Mouse (Mus musculus): ENCODE results near the gene Gm49325. TPM values are rescaled to one million over a fixed set of nuclear protein-coding genes. Genes with fewer than 3 reads are reported as not detected.

Gm49325 gene
- polyA plus RNA-seq, 1 experiment from 2014 or later = 12.0 TPM

- H3K36me3 ChIP-seq = peaks cover 10% of the 10 kb centered on the region; the same call in 1 of the 2 replicates
- ATAC-seq (ENCODE audit: insufficient number of reproducible peaks, insufficient read depth, low FRiP score, low TSS enrichment, low read depth) = no peak
- no peak overlapping the region for H3K27ac ChIP-seq
- no peaks in the 10 kb centered on the region for H3K27me3 ChIP-seq
- H3K4me3 ChIP-seq (replicated peaks) = no peak overlapping the region
- 83% methylated on average over 7 of the region's 7 CpGs for WGBS
- H3K4me2 ChIP-seq = no peak overlapping the region
- H3K9me3 ChIP-seq = no peaks in the 10 kb centered on the region
- 0 out of 2 replicates have a peak overlapping the region, but pooled peaks have one; percentile 18 for H3K9ac ChIP-seq (replicated peaks)
- peaks cover 20% of the 10 kb centered on the region for H3K4me1 ChIP-seq (replicated peaks)
Observed at GRCm38 (mm10) chr10:77626036-77626435, 20.0 kb downstream of the Gm49325 start.

DNA sequence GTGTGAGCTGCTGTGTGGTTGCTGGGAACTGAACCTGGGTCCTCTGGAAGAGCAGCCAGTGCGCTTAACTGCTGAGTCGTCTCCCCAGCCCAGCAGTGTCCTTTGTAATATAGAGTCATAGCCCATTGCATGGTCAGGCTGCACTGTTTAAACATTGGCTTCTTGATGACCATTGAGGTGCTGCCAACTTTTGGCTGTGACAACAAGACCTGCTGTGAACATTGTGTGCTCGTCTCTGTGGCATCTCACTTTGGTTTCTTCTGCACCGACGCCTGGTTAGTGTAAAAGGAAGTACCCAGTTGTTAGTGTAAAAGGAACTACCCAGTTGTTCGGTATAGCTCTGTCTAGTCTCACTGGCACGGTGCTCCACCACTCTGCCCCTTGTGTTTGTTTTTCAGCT lies 20.6 kb downstream of the Gm49325 start:
- peaks cover 16% of the 10 kb centered on the region for H3K36me3 ChIP-seq
- peaks cover 20% of the 10 kb centered on the region for H3K4me1 ChIP-seq (replicated peaks)
- WGBS = 82% methylated on average over 7 of the region's 7 CpGs

GRCm38 (mm10) chr10:77627497-77627896 lies 21.5 kb downstream of the Gm49325 start:
- no peak for ATAC-seq (ENCODE audit: insufficient number of reproducible peaks, insufficient read depth, low FRiP score, low TSS enrichment, low read depth)
- 54% methylated on average over 2 of the region's 2 CpGs for WGBS

More for the DNA sequence above, 20.6 kb downstream of the Gm49325 start:
- no peak overlapping the region for H3K9ac ChIP-seq (replicated peaks)
- no peaks in the 10 kb centered on the region for H3K27me3 ChIP-seq
- no peak overlapping the region for H3K4me3 ChIP-seq (replicated peaks)
- no peak overlapping the region for H3K4me2 ChIP-seq
- no peak overlapping the region for H3K27ac ChIP-seq
- H3K9me3 ChIP-seq = no peaks in the 10 kb centered on the region
- ATAC-seq (ENCODE audit: insufficient number of reproducible peaks, insufficient read depth, low FRiP score, low TSS enrichment, low read depth) = no peak

DNA sequence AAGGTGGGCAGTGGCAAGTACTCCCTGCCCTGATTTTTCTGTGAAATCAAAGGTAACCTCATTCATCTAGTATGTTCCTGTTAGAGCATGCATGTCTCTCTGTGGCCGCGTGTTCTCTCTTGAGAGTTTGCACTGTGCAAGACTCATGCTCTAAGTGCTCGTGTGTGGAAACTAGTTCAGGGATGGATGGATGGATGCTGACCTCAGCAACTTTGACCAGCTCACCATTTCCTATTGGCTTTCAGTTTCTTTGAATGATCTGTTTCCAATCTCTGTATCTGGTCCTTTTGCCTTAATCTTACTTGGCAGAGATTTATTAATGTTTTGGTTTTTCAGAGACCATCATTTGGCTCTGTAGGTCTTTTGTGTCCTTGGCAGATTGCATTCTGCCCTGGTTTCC lies 23.2 kb downstream of the Gm49325 start:
- H3K27me3 ChIP-seq = no peaks in the 10 kb centered on the region
- no peak overlapping the region for H3K27ac ChIP-seq
- no peak overlapping the region for H3K4me2 ChIP-seq
- ATAC-seq (ENCODE audit: insufficient number of reproducible peaks, insufficient read depth, low FRiP score, low TSS enrichment, low read depth) = no peak
- H3K4me3 ChIP-seq (replicated peaks) = no peak overlapping the region
- H3K9me3 ChIP-seq = no peaks in the 10 kb centered on the region
- WGBS = 83% methylated on average over 3 of the region's 3 CpGs
- 0 out of 2 replicates have a peak, but pooled peaks cover 7% of the 10 kb centered on the region for H3K4me1 ChIP-seq (replicated peaks)
- peaks cover 40% of the 10 kb centered on the region for H3K36me3 ChIP-seq
- H3K9ac ChIP-seq (replicated peaks) = no peak overlapping the region

More at GRCm38 (mm10) chr10:77627497-77627896, 21.5 kb downstream of the Gm49325 start:
- no peak overlapping the region for H3K27ac ChIP-seq
- no peaks in the 10 kb centered on the region for H3K9me3 ChIP-seq
- H3K4me3 ChIP-seq (replicated peaks) = no peak overlapping the region
- no peak overlapping the region for H3K4me2 ChIP-seq
- H3K27me3 ChIP-seq = no peaks in the 10 kb centered on the region
- H3K9ac ChIP-seq (replicated peaks) = no peak overlapping the region
- H3K4me1 ChIP-seq (replicated peaks) = peaks cover 20% of the 10 kb centered on the region
- H3K36me3 ChIP-seq = peaks cover 23% of the 10 kb centered on the region

- WGBS = 96% methylated on average over 1 of the region's 1 CpGs
- Histone ChIP-seq H3K4me2 (no peak overlapping the region), H3K27ac (no peak overlapping the region), H3K4me1 (replicated peaks) (0 out of 2 replicates have a peak, but pooled peaks cover under 1% of the 10 kb centered on the region), H3K27me3 (no peaks in the 10 kb centered on the region), H3K9me3 (no peaks in the 10 kb centered on the region), H3K9ac (replicated peaks) (no peak overlapping the region), H3K36me3 (peaks cover 47% of the 10 kb centered on the region), H3K4me3 (replicated peaks) (no peak overlapping the region)
- no peak for ATAC-seq (ENCODE audit: insufficient number of reproducible peaks, insufficient read depth, low FRiP score, low TSS enrichment, low read depth)
Observed at GRCm38 (mm10) chr10:77629970-77630369, 24.0 kb downstream of the Gm49325 start.

DNA sequence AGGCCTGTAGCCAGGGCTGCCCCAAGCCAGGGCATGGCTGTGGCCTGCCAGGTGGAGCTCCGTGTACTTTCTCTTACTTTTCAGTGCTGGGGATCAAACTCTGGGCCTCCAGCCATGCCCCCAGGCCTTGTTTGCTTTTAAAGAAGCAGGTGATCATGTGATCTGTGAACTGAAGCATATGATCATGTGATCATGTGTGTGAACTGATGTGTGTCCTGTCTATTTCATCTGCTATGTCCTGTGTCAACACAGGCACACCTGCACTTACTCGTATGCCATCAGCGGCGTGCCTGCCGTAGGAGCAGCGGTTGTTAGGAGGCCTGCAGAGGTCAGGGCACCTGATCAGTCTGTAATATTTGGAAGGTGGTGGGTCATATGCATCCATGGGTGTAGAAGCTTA lies 28.0 kb downstream of the Gm49325 start:
- no peaks in the 10 kb centered on the region for H3K27me3 ChIP-seq
- H3K4me1 ChIP-seq (replicated peaks) = no peaks in the 10 kb centered on the region
- peaks cover 73% of the 10 kb centered on the region for H3K36me3 ChIP-seq
- H3K9me3 ChIP-seq = no peaks in the 10 kb centered on the region
- ATAC-seq (ENCODE audit: insufficient number of reproducible peaks, insufficient read depth, low FRiP score, low TSS enrichment, low read depth) = no peak
- H3K27ac ChIP-seq = no peak overlapping the region
- 90% methylated on average over 6 of the region's 6 CpGs for WGBS
- no peak overlapping the region for H3K9ac ChIP-seq (replicated peaks)
- no peak overlapping the region for H3K4me2 ChIP-seq
- no peak overlapping the region for H3K4me3 ChIP-seq (replicated peaks)

- WGBS = 88% methylated on average over 13 of the region's 13 CpGs
- H3K9ac ChIP-seq (replicated peaks) = no peak overlapping the region
- no peaks in the 10 kb centered on the region for H3K9me3 ChIP-seq
- no peaks in the 10 kb centered on the region for H3K27me3 ChIP-seq
- no peak for ATAC-seq (ENCODE audit: insufficient number of reproducible peaks, insufficient read depth, low FRiP score, low TSS enrichment, low read depth)
- no peak overlapping the region for H3K27ac ChIP-seq
- H3K4me3 ChIP-seq (replicated peaks) = no peak overlapping the region
- H3K4me2 ChIP-seq = no peak overlapping the region
- peaks cover 74% of the 10 kb centered on the region for H3K36me3 ChIP-seq
- H3K4me1 ChIP-seq (replicated peaks) = no peaks in the 10 kb centered on the region
Observed at GRCm38 (mm10) chr10:77634452-77635231, 28.6 kb downstream of the Gm49325 start.

DNA sequence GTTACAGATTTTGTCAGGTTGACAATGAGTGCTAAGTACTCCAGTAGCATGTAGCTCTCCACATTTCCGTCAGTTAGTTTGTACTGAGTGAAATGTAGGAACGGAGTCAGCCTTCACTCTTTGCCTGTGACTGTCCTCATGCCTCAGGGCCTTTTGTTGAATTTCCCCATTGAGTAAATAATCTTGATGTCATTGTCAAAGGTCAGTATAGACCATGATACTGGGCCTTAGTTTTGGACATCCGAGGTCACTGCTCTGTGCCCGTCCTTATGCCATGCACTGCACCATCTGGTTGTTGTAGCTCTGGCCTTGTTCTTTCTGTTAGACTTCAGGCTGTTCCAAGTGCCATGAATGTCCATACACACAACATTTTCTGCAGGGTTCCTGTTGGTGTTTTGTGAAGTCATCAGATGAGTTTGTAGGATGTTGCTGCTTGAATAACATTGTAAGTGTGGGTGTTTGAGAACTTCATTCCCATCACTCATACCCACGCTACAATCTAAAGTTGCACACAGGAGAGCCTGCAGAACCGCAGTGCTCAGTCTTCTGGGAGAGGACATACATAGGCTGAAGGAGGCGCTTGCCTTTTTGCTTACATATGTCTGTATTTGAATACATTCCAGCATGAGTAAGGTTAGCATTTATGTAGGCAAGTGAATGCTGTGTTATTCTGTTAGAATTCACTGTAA lies 30.4 kb downstream of the Gm49325 start:
- Histone ChIP-seq H3K27me3 (no peaks in the 10 kb centered on the region), H3K9ac (replicated peaks) (no peak overlapping the region), H3K36me3 (peaks cover 82% of the 10 kb centered on the region), H3K27ac (no peak overlapping the region), H3K9me3 (no peaks in the 10 kb centered on the region), H3K4me2 (no peak overlapping the region), H3K4me3 (replicated peaks) (no peak overlapping the region), H3K4me1 (replicated peaks) (no peaks in the 10 kb centered on the region)
- 91% methylated on average over 7 of the region's 7 CpGs for WGBS
- ATAC-seq (ENCODE audit: insufficient number of reproducible peaks, insufficient read depth, low FRiP score, low TSS enrichment, low read depth) = no peak

- H3K4me2 ChIP-seq = no peak overlapping the region
- no peak for ATAC-seq (ENCODE audit: insufficient number of reproducible peaks, insufficient read depth, low FRiP score, low TSS enrichment, low read depth)
- no peak overlapping the region for H3K4me3 ChIP-seq (replicated peaks)
- H3K9ac ChIP-seq (replicated peaks) = no peak overlapping the region
- WGBS = 92% methylated on average over 6 of the region's 6 CpGs
- peaks cover 83% of the 10 kb centered on the region for H3K36me3 ChIP-seq
- no peaks in the 10 kb centered on the region for H3K9me3 ChIP-seq
- H3K27ac ChIP-seq = no peak overlapping the region
- no peaks in the 10 kb centered on the region for H3K27me3 ChIP-seq
- no peaks in the 10 kb centered on the region for H3K4me1 ChIP-seq (replicated peaks)
Observed at GRCm38 (mm10) chr10:77638956-77639355, 33.0 kb downstream of the Gm49325 start.

GRCm38 (mm10) chr10:77643160-77643559 lies 37.2 kb downstream of the Gm49325 start:
- Histone ChIP-seq H3K36me3 (peaks cover 77% of the 10 kb centered on the region), H3K9me3 (no peaks in the 10 kb centered on the region), H3K9ac (replicated peaks) (no peak overlapping the region), H3K27me3 (no peaks in the 10 kb centered on the region), H3K4me2 (no peak overlapping the region), H3K4me3 (replicated peaks) (no peak overlapping the region), H3K4me1 (replicated peaks) (no peaks in the 10 kb centered on the region), H3K27ac (no peak overlapping the region)
- ATAC-seq (ENCODE audit: insufficient number of reproducible peaks, insufficient read depth, low FRiP score, low TSS enrichment, low read depth) = no peak
- 91% methylated on average over 7 of the region's 7 CpGs for WGBS

- Histone ChIP-seq H3K36me3 (peaks cover 65% of the 10 kb centered on the region), H3K4me2 (no peak overlapping the region), H3K27me3 (no peaks in the 10 kb centered on the region), H3K9me3 (no peaks in the 10 kb centered on the region), H3K9ac (replicated peaks) (no peak overlapping the region), H3K27ac (no peak overlapping the region), H3K4me3 (replicated peaks) (no peak overlapping the region), H3K4me1 (replicated peaks) (no peaks in the 10 kb centered on the region)
- ATAC-seq (ENCODE audit: insufficient number of reproducible peaks, insufficient read depth, low FRiP score, low TSS enrichment, low read depth) = no peak
- WGBS = 95% methylated on average over 5 of the region's 5 CpGs
Observed at GRCm38 (mm10) chr10:77645571-77645970, 39.6 kb downstream of the Gm49325 start.
